Mouse (Mus musculus) limb, embryonic 15.5 days (tissue): ENCODE results near the gene Cand1. TPM values are rescaled to one million over a fixed set of nuclear protein-coding genes. Genes with fewer than 3 reads are reported as not detected.

Experiments used
- ATAC-seq: fragments of 200-750 bp; cut with Nextera tagmentation; 2 replicates; pipeline ENCODE4 v1.8.0; 2017; ENCODE audit warnings: low read depth, moderate TSS enrichment; ENCODE audit not compliant: insufficient number of reproducible peaks, low FRiP score, low TSS enrichment
- H3K27ac ChIP-seq: fragments of 300-500 bp; sonication (generic); 2 replicates; pipeline ENCODE4 v1.5.1; 2015; ENCODE audit warnings: moderate library complexity, mild to moderate bottlenecking, inconsistent platforms
- H3K27me3 ChIP-seq: fragments of 300-500 bp; sonication (generic); 2 replicates; pipeline ENCODE4 v1.6.1; 2015; ENCODE audit warnings: inconsistent platforms
- H3K36me3 ChIP-seq: fragments of 300-500 bp; sonication (generic); 2 replicates; pipeline ENCODE4 v1.6.1; 2015; ENCODE audit warnings: inconsistent platforms
- H3K4me1 ChIP-seq: fragments of 300-500 bp; sonication (generic); 2 replicates; pipeline ENCODE4 v1.6.1; 2015; ENCODE audit warnings: inconsistent platforms
- H3K4me2 ChIP-seq: fragments of 300-500 bp; sonication (generic); 2 replicates; pipeline ENCODE4 v1.6.1; 2015; ENCODE audit warnings: mild to moderate bottlenecking, inconsistent platforms
- H3K4me3 ChIP-seq: fragments of 300-500 bp; sonication (generic); 2 replicates; pipeline ENCODE4 v1.5.1; 2015; ENCODE audit warnings: mild to moderate bottlenecking, inconsistent platforms
- H3K9ac ChIP-seq: fragments of 300-500 bp; sonication (generic); 2 replicates; pipeline ENCODE4 v1.6.1; 2015; ENCODE audit warnings: inconsistent platforms
- H3K9me3 ChIP-seq: fragments of 300-500 bp; sonication (generic); 2 replicates; pipeline ENCODE4 v1.6.1; 2016; ENCODE audit warnings: inconsistent platforms
- WGBS: fragments of 180-500 bp; shearing (Covaris S2); methylation state at CpG from one replicate; pipeline ENCODE4 v1.1.7; 2015; 5-methylcytosine and 5-hydroxymethylcytosine counted together
- polyA plus RNA-seq: library from polyadenylated mRNA; unstranded; fragments of >200 nt; fragmentation: Nextera tagmentation; extraction: Ambion mirVana; gene quantifications from 2 replicates; pipeline ENCODE4 v1.2.1, GENCODE M21; 2015

The Cand1 gene
- polyA plus RNA-seq, 1 experiment from 2014 or later: 49.8 TPM

- peaks cover 83% of the 10 kb centered on the region for H3K36me3 ChIP-seq
Measured at GRCm38 (mm10) chr10:119206309-119206932, 33.4 kb downstream of the Cand1 start.

DNA sequence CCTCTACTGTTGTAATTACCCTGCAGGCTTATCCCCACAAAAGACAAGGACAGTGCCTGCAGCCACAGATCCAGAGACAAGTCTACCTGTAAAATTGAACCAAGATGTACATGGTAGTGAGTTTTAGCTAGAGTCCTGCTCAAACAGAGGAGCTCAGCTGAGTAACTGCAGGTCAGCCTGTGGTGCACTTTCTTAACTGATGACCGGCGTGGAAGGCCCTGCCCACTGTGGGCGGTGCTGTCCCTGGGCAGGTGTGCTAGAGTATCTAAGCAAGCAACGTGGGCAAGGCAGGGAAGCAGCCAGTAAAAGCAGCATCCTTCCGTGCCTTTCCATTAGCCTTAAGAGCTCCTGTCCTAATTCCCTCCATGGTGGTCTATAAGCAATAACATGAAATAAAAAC is 34.6 kb downstream of the Cand1 start:
- no peak for ATAC-seq
- no peaks in the 10 kb centered on the region for H3K4me1 ChIP-seq
- H3K36me3 ChIP-seq: peaks cover 79% of the 10 kb centered on the region
- H3K27ac ChIP-seq: no peak overlapping the region
- WGBS: 92% methylated on average over 5 of the region's 5 CpGs
- H3K27me3 ChIP-seq: no peaks in the 10 kb centered on the region
- H3K4me2 ChIP-seq: no peak overlapping the region
- no peaks in the 10 kb centered on the region for H3K9me3 ChIP-seq
- H3K4me3 ChIP-seq: no peak overlapping the region
- H3K9ac ChIP-seq: no peak overlapping the region

More at GRCm38 (mm10) chr10:119206309-119206932, 33.4 kb downstream of the Cand1 start:
- no peaks in the 10 kb centered on the region for H3K27me3 ChIP-seq
- 95% methylated on average over 8 of the region's 8 CpGs for whole genome bisulfite sequencing
- H3K4me2 ChIP-seq: no peak overlapping the region
- no peak overlapping the region for H3K27ac ChIP-seq
- no peak overlapping the region for H3K4me3 ChIP-seq
- H3K9me3 ChIP-seq: no peaks in the 10 kb centered on the region
- ATAC-seq: no peak
- H3K4me1 ChIP-seq: no peaks in the 10 kb centered on the region
- no peak overlapping the region for H3K9ac ChIP-seq

GRCm38 (mm10) chr10:119204334-119204946 is 35.4 kb downstream of the Cand1 start:
- Histone ChIP-seq H3K9me3 (no peaks in the 10 kb centered on the region), H3K27ac (no peak overlapping the region), H3K4me2 (no peak overlapping the region), H3K9ac (no peak overlapping the region), H3K4me1 (no peaks in the 10 kb centered on the region), H3K27me3 (no peaks in the 10 kb centered on the region), H3K36me3 (peaks cover 78% of the 10 kb centered on the region), H3K4me3 (no peak overlapping the region)
- ATAC-seq: no peak
- WGBS: 77% methylated on average over 12 of the region's 12 CpGs

DNA sequence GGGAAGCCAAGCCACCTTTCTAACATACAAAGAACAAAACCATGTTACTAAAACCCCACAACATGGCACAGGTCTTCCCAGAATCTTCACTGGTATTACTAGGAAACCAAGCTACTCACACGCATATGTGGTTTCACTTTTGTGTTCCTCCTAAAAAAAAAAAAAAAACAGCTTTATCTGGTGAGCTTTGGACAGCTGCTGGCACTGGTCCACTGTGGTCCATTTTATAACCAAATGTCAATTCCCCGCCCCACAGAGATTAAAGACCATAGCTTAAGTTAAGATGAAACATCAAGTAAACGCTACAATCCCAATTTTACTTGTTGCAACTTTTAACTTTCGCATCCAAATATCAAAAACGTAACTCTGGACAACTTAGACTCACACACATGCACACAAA is 40.0 kb downstream of the Cand1 start:
- WGBS: 95% methylated on average over 5 of the region's 5 CpGs
- no peak overlapping the region for H3K27ac ChIP-seq
- H3K27me3 ChIP-seq: no peaks in the 10 kb centered on the region
- no peaks in the 10 kb centered on the region for H3K4me1 ChIP-seq
- H3K4me3 ChIP-seq: no peak overlapping the region
- peaks cover 70% of the 10 kb centered on the region for H3K36me3 ChIP-seq
- H3K9ac ChIP-seq: no peak overlapping the region
- H3K4me2 ChIP-seq: no peak overlapping the region
- H3K9me3 ChIP-seq: no peaks in the 10 kb centered on the region
- no peak for ATAC-seq

- WGBS: 89% methylated on average over 9 of the region's 9 CpGs
- H3K9ac ChIP-seq: no peak overlapping the region
- no peak overlapping the region for H3K27ac ChIP-seq
- no peak overlapping the region for H3K4me2 ChIP-seq
- H3K27me3 ChIP-seq: no peaks in the 10 kb centered on the region
- no peak for ATAC-seq
- H3K9me3 ChIP-seq: no peaks in the 10 kb centered on the region
- H3K4me1 ChIP-seq: no peaks in the 10 kb centered on the region
- H3K4me3 ChIP-seq: no peak overlapping the region
- H3K36me3 ChIP-seq: peaks cover 61% of the 10 kb centered on the region
Measured at GRCm38 (mm10) chr10:119198186-119198880, 41.5 kb downstream of the Cand1 start.

- Histone ChIP-seq H3K9ac (no peak overlapping the region), H3K4me1 (no peaks in the 10 kb centered on the region), H3K36me3 (peaks cover 55% of the 10 kb centered on the region), H3K4me3 (no peak overlapping the region), H3K4me2 (no peak overlapping the region), H3K27ac (no peak overlapping the region), H3K27me3 (no peaks in the 10 kb centered on the region), H3K9me3 (no peaks in the 10 kb centered on the region)
- 93% methylated on average over 13 of the region's 13 CpGs for WGBS
- ATAC-seq: no peak
Measured at GRCm38 (mm10) chr10:119197621-119198150, 42.2 kb downstream of the Cand1 start.

DNA sequence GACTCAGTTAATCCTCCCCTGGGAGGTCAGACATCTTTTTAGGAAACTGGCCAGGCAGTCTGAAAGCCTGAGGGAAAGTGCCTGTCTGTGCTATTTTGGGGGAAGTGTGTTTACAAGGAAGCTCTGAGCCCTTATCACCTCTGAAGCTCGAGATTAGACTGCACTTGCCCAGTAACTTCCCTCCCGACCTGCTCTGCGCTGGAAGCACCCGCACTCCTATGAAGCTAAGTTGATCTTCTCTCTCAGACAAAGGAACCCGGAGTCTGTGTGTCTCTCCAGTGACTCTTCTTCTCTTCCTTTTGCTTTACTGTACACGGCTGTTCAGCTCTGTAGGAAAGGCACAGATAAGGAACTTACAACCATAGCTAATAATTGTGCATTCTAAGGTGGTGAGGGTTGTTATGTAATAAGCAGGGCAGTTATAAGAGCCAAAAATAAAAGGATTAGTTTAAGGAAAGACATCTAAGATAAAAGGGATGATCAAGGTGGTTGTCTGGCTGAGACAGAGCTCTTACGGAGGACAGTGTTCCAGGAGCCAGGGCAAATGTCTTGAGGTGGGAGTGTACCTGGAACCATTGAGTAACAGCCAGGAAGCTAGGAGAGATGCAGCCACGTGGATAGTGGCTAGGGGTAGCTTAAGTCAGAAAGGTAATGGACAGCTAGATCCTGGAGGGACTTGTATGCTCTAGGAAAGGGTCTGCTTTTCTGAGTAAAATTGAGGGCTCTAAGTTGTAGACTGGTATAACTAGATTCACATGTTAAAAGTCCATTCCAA is 47.1 kb downstream of the Cand1 start:
- H3K4me2 ChIP-seq: no peak overlapping the region
- H3K9me3 ChIP-seq: no peaks in the 10 kb centered on the region
- WGBS: 62% methylated on average over 8 of the region's 8 CpGs
- H3K4me1 ChIP-seq: no peaks in the 10 kb centered on the region
- peaks cover 19% of the 10 kb centered on the region for H3K36me3 ChIP-seq
- no peak overlapping the region for H3K9ac ChIP-seq
- no peak for ATAC-seq
- no peak overlapping the region for H3K4me3 ChIP-seq
- no peak overlapping the region for H3K27ac ChIP-seq
- H3K27me3 ChIP-seq: no peaks in the 10 kb centered on the region

GRCm38 (mm10) chr10:119187720-119188119 is 52.1 kb downstream of the Cand1 start:
- no peak for ATAC-seq
- no peaks in the 10 kb centered on the region for H3K4me1 ChIP-seq
- WGBS: 67% methylated on average over 4 of the region's 4 CpGs

GRCm38 (mm10) chr10:119169656-119170055 is 70.2 kb downstream of the Cand1 start:
- no peak overlapping the region for H3K27ac ChIP-seq
- no peak overlapping the region for H3K4me2 ChIP-seq
- H3K9me3 ChIP-seq: no peaks in the 10 kb centered on the region
- no peak for ATAC-seq
- no peak overlapping the region for H3K9ac ChIP-seq
- no peaks in the 10 kb centered on the region; the same call in 1 of the 2 replicates for H3K4me1 ChIP-seq
- H3K27me3 ChIP-seq: no peaks in the 10 kb centered on the region
- no peaks in the 10 kb centered on the region for H3K36me3 ChIP-seq
- H3K4me3 ChIP-seq: no peak overlapping the region
- 69% methylated on average over 3 of the region's 3 CpGs for WGBS

More at GRCm38 (mm10) chr10:119187720-119188119, 52.1 kb downstream of the Cand1 start:
- H3K36me3 ChIP-seq: no peaks in the 10 kb centered on the region
- no peaks in the 10 kb centered on the region for H3K27me3 ChIP-seq
- H3K9ac ChIP-seq: no peak overlapping the region
- no peak overlapping the region for H3K4me2 ChIP-seq
- no peak overlapping the region for H3K27ac ChIP-seq
- no peak overlapping the region for H3K4me3 ChIP-seq
- H3K9me3 ChIP-seq: no peaks in the 10 kb centered on the region

DNA sequence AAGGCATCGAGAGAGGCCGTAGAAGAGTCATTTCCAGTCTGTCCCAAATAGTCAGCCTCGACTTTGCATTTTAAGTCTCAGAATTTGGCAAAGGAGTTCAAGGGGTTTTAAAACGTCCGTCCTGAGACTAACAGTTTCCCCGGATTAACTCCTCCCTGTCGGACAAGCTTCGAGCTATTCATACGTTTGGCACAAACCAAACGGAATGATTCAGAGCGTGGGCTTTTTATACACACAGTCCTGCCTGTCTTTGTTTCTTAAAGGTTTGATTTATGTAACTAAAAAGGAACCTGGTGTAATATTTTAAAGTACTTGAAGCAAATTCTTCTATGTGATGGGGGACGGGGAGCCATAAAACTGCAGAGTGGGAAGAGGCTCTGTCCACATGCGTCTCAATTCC is 70.6 kb downstream of the Cand1 start:
- ATAC-seq: no peak
- H3K4me2 ChIP-seq: no peak overlapping the region
- H3K27me3 ChIP-seq: no peaks in the 10 kb centered on the region
- no peaks in the 10 kb centered on the region for H3K36me3 ChIP-seq
- H3K4me1 ChIP-seq: no peaks in the 10 kb centered on the region; the same call in 1 of the 2 replicates
- H3K9ac ChIP-seq: no peak overlapping the region
- no peaks in the 10 kb centered on the region for H3K9me3 ChIP-seq
- WGBS: 59% methylated on average over 13 of the region's 13 CpGs
- H3K4me3 ChIP-seq: no peak overlapping the region
- no peak overlapping the region for H3K27ac ChIP-seq

- ATAC-seq: no peak
- no peak overlapping the region for H3K27ac ChIP-seq
- no peak overlapping the region for H3K4me3 ChIP-seq
- no peaks in the 10 kb centered on the region for H3K9me3 ChIP-seq
- WGBS: 44% methylated on average over 14 of the region's 14 CpGs
- no peaks in the 10 kb centered on the region for H3K27me3 ChIP-seq
- no peaks in the 10 kb centered on the region; the same call in 1 of the 2 replicates for H3K4me1 ChIP-seq
- H3K36me3 ChIP-seq: no peaks in the 10 kb centered on the region
- no peak overlapping the region for H3K9ac ChIP-seq
- H3K4me2 ChIP-seq: no peak overlapping the region
Measured at GRCm38 (mm10) chr10:119168791-119169190, 71.1 kb downstream of the Cand1 start.
